Mouse (Mus musculus) kidney, embryonic 15.5 days (tissue): ENCODE data around the gene Rad17. TPM values are rescaled to one million over a fixed set of nuclear protein-coding genes. Genes with fewer than 3 reads are reported as not detected.
A peak's percentile ranks its signal among the peaks of the same experiment; 100 is the strongest.

Source experiments
- ATAC-seq: fragments of 200-750 bp; cut with Nextera tagmentation; replicated peaks from 2 replicates; pipeline ENCODE4 v1.8.0; 2017; ENCODE audit warnings: moderate TSS enrichment; ENCODE audit not compliant: low FRiP score
- H3K27ac ChIP-seq: fragments of 300-500 bp; sonication (generic); 2 replicates; pipeline ENCODE4 v1.5.1; 2015; ENCODE audit warnings: mild to moderate bottlenecking, inconsistent platforms
- H3K27me3 ChIP-seq: fragments of 300-500 bp; sonication (generic); 2 replicates; pipeline ENCODE4 v1.6.1; 2015; ENCODE audit warnings: inconsistent platforms
- H3K36me3 ChIP-seq: fragments of 300-500 bp; sonication (generic); 2 replicates; pipeline ENCODE4 v1.6.1; 2015; ENCODE audit warnings: inconsistent platforms
- H3K4me1 ChIP-seq: fragments of 300-500 bp; sonication (generic); 2 replicates; pipeline ENCODE4 v1.6.1; 2015; ENCODE audit warnings: inconsistent platforms
- H3K4me2 ChIP-seq: fragments of 300-500 bp; sonication (generic); 2 replicates; pipeline ENCODE4 v1.6.1; 2015; ENCODE audit warnings: moderate library complexity, mild to moderate bottlenecking, inconsistent platforms
- H3K4me3 ChIP-seq: fragments of 300-500 bp; sonication (generic); replicated peaks from 2 replicates; pipeline ENCODE4 v1.5.1; 2015; ENCODE audit warnings: mild to moderate bottlenecking, inconsistent platforms
- H3K9ac ChIP-seq: fragments of 300-500 bp; sonication (generic); 2 replicates; pipeline ENCODE4 v1.6.1; 2015; ENCODE audit warnings: mild to moderate bottlenecking, inconsistent platforms
- H3K9me3 ChIP-seq: fragments of 300-500 bp; sonication (generic); replicated peaks from 2 replicates; pipeline ENCODE4 v1.6.1; 2016; ENCODE audit warnings: inconsistent platforms
- whole genome bisulfite sequencing: fragments of 180-500 bp; shearing (Covaris S2); methylation state at CpG from one replicate; pipeline ENCODE4 v1.1.7; 2015; ENCODE audit warnings: mixed read lengths; 5-methylcytosine and 5-hydroxymethylcytosine counted together
- polyA plus RNA-seq: library from polyadenylated mRNA; unstranded; fragments of >200 nt; fragmentation: Nextera tagmentation; extraction: Ambion mirVana; gene quantifications from 2 replicates; pipeline ENCODE4 v1.2.1, GENCODE M21; 2015

The Rad17 gene
- polyA plus RNA-seq, 1 experiment from 2014 or later = 21.0 TPM

DNA sequence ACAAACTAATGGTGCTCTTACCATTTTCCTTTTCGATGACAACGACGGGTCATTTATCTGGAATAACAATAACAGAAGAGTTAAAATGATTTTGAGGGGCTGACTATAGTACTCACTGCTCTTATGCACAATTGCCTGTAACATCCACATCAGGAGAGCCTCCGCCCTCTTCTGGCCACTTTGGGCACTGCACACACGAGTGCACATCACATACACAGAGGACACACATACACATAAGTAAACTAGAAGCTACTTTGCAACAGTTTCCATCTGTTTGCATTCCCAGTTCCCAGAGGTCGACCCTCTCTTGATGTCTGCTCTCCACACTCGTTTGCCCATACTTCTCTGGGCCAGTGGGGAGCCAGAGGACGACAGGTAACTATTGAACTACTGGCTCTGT lies 43.1 kb downstream of the Rad17 start:
- ATAC-seq = no peak

DNA sequence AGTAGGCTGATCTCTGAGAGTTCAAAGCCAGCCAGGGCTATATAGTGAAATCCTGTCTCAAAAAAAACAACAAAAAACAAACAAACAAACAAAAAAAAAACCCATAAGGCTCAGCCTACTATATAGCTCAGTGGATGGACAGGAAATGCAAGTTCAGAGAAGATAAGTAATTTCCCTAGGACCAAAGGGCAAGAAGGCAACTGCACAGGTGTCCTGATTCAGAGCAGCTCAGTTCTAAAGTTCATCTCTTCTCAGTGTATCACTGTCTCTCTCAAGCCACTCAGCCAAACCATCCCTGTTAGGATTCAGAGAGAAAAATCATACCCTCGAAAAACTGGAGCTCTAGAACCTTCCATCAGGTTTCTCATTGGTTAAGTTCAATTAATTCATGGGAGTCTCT lies 45.0 kb downstream of the Rad17 start:
- no peak for ATAC-seq
- H3K9ac ChIP-seq = no peak overlapping the region

More for the DNA sequence above, 43.1 kb downstream of the Rad17 start:
- Histone ChIP-seq H3K4me2 (no peak overlapping the region), H3K27me3 (no peaks in the 10 kb centered on the region), H3K4me1 (no peaks in the 10 kb centered on the region), H3K36me3 (peaks cover 23% of the 10 kb centered on the region), H3K27ac (no peak overlapping the region), H3K9ac (no peak overlapping the region), H3K9me3 (peaks cover under 1% of the 10 kb centered on the region; the same call in 1 of the 2 replicates), H3K4me3 (no peak overlapping the region)
- 91% methylated on average over 8 of the region's 8 CpGs for WGBS

DNA sequence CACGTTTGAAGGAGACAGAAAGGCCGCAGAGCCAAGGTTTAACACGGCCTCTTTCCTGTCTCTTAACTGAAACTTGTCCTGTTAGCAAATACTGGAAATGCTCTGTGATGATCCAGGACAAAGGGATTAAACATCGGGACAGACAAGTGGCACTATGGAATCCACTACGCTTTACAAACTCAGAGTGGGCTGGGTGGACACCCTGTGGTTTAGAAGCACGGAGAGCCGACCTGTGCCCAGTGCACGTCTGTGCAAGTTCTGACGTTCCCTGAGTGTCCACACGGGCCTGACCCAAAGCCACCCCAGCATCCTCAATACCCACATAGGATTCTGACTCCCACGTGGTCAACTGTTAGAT lies 47.1 kb downstream of the Rad17 start:
- H3K9me3 ChIP-seq = no peaks in the 10 kb centered on the region; the same call in 1 of the 2 replicates

More for the DNA sequence above, 45.0 kb downstream of the Rad17 start:
- Histone ChIP-seq H3K36me3 (peaks cover 9% of the 10 kb centered on the region; the same call in 1 of the 2 replicates), H3K4me1 (no peaks in the 10 kb centered on the region), H3K9me3 (no peaks in the 10 kb centered on the region; the same call in 1 of the 2 replicates), H3K4me3 (no peak overlapping the region), H3K27ac (no peak overlapping the region), H3K27me3 (no peaks in the 10 kb centered on the region), H3K4me2 (no peak overlapping the region)
- WGBS = 74% methylated on average over 1 of the region's 1 CpGs

DNA sequence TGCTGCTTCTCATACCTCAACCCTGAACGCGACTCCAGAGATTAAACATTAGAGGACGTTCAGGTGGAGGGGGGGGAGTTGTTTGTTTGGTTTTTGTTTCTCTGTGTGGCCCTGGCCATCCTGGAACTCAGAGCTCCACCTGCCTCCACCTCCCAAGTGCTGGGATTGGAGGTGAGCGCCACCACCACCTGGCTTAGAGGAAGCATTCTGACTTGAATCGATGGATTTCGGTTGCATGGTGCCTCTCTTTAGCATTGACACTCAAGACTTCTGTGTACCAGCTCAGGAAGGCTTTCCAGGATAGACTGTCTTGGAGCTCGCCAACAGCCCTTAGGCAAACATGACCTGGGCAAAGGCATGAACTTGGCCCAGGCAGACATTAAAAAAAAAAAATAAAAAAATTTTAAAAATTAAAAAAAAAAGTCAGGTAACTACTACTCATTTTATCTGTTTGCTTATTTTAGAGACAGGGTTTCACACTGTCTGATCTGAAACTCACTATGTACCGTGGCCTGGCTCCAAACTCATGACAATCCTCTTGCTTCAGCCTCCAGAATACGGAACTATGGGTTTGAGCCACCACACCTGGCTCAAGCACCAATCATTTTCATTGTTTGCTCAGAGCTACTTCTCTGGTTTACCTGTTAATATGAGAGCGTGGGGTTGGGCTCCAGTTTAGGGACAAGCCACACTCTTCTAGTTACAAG lies 47.7 kb downstream of the Rad17 start:
- H3K27ac ChIP-seq = peak overlapping the region; percentile 54; the same call in 1 of the 2 replicates
- 90% methylated on average over 10 of the region's 10 CpGs for WGBS

More for the DNA sequence above, 47.1 kb downstream of the Rad17 start:
- Histone ChIP-seq H3K9ac (no peak overlapping the region), H3K27me3 (no peaks in the 10 kb centered on the region), H3K4me2 (no peak overlapping the region), H3K27ac (no peak overlapping the region), H3K36me3 (peaks cover 12% of the 10 kb centered on the region; the same call in 1 of the 2 replicates), H3K4me3 (no peak overlapping the region), H3K4me1 (no peaks in the 10 kb centered on the region)
- WGBS = 90% methylated on average over 11 of the region's 11 CpGs
- ATAC-seq = no peak

DNA sequence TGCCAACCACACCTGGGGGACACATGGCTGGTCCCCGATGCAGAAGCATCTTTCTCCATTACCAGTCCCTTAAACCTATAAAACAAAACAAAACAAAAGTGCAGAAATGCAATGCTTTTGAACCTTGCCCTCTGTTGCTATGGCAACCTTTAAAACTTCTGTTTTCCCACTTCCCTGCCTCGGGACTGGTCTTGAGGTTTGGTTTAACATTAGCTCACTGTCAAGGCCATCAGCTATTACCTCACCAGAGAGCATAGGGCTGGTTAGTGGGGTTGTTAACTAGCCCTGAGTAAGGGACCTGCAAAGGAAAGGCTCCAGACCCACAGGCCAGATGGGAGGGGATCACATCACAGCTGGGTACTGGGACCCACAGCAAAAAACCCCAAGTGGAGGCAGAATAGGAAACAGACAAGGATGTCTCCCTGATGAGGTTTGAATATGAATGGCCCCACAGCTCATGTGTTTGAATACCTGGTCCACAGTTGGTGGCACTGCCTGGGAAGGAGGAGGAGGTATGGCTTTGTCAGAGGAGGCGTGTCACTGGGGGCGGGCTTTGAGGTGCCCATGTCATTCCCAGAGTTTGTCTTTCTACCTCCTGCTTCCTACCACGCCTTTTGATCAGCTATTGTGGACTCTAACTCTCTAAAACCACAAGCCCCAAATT lies 48.5 kb downstream of the Rad17 start:
- Histone ChIP-seq H3K9ac (no peak overlapping the region), H3K4me3 (no peak overlapping the region), H3K27me3 (no peaks in the 10 kb centered on the region), H3K36me3 (peaks cover 4% of the 10 kb centered on the region; the same call in 1 of the 2 replicates), H3K9me3 (no peaks in the 10 kb centered on the region), H3K27ac (peak overlapping the region; percentile 54; the same call in 1 of the 2 replicates), H3K4me1 (no peaks in the 10 kb centered on the region), H3K4me2 (no peak overlapping the region)
- 72% methylated on average over 5 of the region's 5 CpGs for WGBS
- ATAC-seq = peak; percentile 93

More for the DNA sequence above, 47.7 kb downstream of the Rad17 start:
- no peak overlapping the region for H3K4me3 ChIP-seq
- no peak overlapping the region for H3K4me2 ChIP-seq
- no peak for ATAC-seq
- H3K9me3 ChIP-seq = no peaks in the 10 kb centered on the region; the same call in 1 of the 2 replicates
- no peaks in the 10 kb centered on the region for H3K27me3 ChIP-seq
- H3K4me1 ChIP-seq = no peaks in the 10 kb centered on the region
- H3K9ac ChIP-seq = no peak overlapping the region
- H3K36me3 ChIP-seq = peaks cover 10% of the 10 kb centered on the region; the same call in 1 of the 2 replicates

DNA sequence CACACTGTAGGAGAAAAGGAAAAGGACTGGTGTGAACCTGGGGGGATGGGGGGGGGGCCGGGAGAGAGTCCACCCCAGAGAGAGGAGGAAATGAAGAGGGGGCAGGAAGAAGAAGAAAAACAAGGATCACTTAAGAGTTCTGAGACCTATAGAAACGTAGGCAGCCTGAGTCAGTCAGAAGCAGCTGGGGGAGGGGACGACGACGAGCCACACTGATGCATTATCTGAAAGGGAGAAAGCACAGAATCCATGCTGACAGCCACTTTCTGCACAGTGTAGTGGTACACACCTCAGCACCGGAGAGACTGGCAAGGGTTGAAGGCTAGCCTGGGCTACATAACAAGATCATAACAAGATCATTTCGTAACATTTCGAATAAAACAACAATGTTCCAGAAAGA lies 49.8 kb downstream of the Rad17 start:
- no peaks in the 10 kb centered on the region for H3K27me3 ChIP-seq
- 62% methylated on average over 8 of the region's 8 CpGs for WGBS
- ATAC-seq = no peak
- no peaks in the 10 kb centered on the region for H3K9me3 ChIP-seq
- H3K4me1 ChIP-seq = no peaks in the 10 kb centered on the region
- H3K36me3 ChIP-seq = 0 out of 2 replicates have a peak, but pooled peaks cover 11% of the 10 kb centered on the region
- H3K9ac ChIP-seq = no peak overlapping the region
- H3K4me2 ChIP-seq = 0 out of 2 replicates have a peak overlapping the region, but pooled peaks have one; percentile 9
- H3K4me3 ChIP-seq = no peak overlapping the region
- no peak overlapping the region for H3K27ac ChIP-seq

DNA sequence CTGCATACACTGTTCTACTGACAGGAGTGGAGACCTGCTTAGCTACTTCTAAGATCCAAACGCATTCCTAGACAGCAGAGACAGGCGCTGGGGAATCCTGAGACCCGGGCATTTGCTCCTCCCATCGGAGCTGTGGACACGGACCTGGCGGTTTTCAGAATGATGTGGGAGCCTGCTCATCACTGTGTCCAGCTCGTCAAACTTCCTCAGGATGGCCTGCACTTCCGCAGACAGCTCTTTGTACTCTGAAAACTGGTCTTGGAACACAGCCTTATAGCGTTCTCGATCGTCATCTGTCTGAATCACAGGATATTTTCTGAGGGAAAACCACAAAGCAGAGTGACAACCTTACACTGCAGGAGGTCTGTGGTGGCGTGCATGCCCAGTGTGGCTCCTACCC lies 50.5 kb downstream of the Rad17 start:
- H3K4me3 ChIP-seq = no peak overlapping the region
- WGBS = 83% methylated on average over 12 of the region's 12 CpGs
- no peaks in the 10 kb centered on the region for H3K4me1 ChIP-seq
- H3K27me3 ChIP-seq = no peaks in the 10 kb centered on the region
- H3K27ac ChIP-seq = no peak overlapping the region
- no peak overlapping the region for H3K4me2 ChIP-seq
- 0 out of 2 replicates have a peak, but pooled peaks cover 11% of the 10 kb centered on the region for H3K36me3 ChIP-seq
- no peak overlapping the region for H3K9ac ChIP-seq
- no peak for ATAC-seq
- H3K9me3 ChIP-seq = no peaks in the 10 kb centered on the region

DNA sequence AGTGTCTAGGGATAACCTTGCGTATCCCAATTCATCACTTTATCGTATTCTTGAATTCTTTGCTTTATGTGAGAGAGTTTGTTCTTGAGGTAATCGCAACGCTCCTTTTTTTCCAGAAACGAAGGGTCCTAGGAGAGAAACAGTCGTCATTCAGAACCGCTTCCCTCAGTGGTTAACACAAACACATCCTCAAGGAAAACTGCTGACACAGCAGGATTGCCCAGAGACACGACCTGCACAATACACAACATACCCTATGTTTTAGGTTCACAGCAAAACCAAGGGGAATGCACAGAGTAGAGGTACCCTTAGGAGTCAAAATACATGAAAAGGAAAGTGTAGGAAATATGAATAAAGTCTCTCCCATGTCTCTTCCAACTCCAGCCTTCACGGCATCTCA lies 53.6 kb downstream of the Rad17 start:
- Histone ChIP-seq H3K9me3 (no peaks in the 10 kb centered on the region), H3K27me3 (no peaks in the 10 kb centered on the region), H3K36me3 (0 out of 2 replicates have a peak, but pooled peaks cover 11% of the 10 kb centered on the region), H3K27ac (no peak overlapping the region), H3K4me1 (no peaks in the 10 kb centered on the region), H3K4me3 (no peak overlapping the region), H3K4me2 (no peak overlapping the region), H3K9ac (no peak overlapping the region)
- no peak for ATAC-seq
- WGBS = 69% methylated on average over 9 of the region's 9 CpGs

DNA sequence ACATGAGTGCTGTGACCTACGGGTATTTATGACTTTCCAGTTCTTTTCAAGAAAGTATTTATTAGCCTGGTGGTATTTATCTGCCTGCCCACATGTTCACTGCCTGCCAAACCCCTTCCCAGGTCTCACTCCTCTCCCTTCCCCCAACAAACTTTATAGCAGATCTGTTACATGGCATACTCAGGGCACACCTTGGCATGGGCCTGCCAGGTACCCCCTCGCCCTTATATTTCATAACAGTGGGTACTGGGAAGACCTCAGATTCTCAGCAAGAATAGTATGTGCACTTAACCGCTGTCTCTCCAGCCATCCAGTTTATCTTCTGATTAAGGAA lies 55.3 kb downstream of the Rad17 start:
- ATAC-seq = no peak
- Histone ChIP-seq H3K9ac (no peak overlapping the region), H3K27me3 (no peaks in the 10 kb centered on the region), H3K4me1 (no peaks in the 10 kb centered on the region), H3K36me3 (0 out of 2 replicates have a peak, but pooled peaks cover 11% of the 10 kb centered on the region), H3K9me3 (no peaks in the 10 kb centered on the region), H3K4me2 (no peak overlapping the region), H3K4me3 (no peak overlapping the region), H3K27ac (no peak overlapping the region)
- 83% methylated on average over 3 of the region's 3 CpGs for WGBS

DNA sequence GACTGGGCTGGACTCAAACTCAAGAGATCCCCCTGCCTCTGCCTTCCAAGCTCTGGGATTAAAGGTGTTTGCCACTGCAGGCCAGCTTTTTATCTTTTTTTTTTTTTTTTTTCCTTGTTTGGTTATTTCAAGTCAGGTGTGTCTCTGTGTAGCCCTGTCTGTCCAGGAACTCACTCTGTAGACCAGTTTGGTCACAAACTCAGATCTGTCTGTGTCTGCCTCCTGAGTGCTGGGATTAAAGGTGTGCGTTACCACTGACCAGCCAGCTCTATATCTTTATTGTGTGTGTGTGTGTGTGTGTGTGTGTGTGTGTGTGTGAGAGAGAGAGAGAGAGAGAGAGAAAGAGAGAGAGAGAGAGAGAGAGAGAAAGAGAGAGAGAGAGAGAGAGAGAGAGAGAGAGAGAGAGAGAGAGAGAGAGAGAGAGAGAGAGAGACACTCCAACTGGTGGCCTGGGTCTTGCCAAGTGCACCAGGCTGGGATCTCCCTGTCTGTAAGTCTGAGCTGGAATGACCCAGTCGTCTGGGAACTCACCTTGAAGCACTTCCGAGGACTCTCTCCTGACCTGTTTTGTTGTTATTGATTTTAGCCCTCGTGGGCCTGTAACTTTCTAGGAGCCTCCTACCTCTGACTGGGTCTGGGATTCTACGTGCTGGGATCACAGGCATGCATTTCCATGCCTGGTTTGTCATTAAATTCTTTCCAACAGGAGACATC lies 55.9 kb downstream of the Rad17 start:
- no peak overlapping the region for H3K9ac ChIP-seq
- H3K36me3 ChIP-seq = 0 out of 2 replicates have a peak, but pooled peaks cover 11% of the 10 kb centered on the region
- 66% methylated on average over 5 of the region's 5 CpGs for WGBS
- H3K9me3 ChIP-seq = no peaks in the 10 kb centered on the region
- H3K4me1 ChIP-seq = no peaks in the 10 kb centered on the region
- H3K4me3 ChIP-seq = no peak overlapping the region
- no peak for ATAC-seq
- H3K27ac ChIP-seq = no peak overlapping the region
- H3K4me2 ChIP-seq = no peak overlapping the region
- H3K27me3 ChIP-seq = no peaks in the 10 kb centered on the region

DNA sequence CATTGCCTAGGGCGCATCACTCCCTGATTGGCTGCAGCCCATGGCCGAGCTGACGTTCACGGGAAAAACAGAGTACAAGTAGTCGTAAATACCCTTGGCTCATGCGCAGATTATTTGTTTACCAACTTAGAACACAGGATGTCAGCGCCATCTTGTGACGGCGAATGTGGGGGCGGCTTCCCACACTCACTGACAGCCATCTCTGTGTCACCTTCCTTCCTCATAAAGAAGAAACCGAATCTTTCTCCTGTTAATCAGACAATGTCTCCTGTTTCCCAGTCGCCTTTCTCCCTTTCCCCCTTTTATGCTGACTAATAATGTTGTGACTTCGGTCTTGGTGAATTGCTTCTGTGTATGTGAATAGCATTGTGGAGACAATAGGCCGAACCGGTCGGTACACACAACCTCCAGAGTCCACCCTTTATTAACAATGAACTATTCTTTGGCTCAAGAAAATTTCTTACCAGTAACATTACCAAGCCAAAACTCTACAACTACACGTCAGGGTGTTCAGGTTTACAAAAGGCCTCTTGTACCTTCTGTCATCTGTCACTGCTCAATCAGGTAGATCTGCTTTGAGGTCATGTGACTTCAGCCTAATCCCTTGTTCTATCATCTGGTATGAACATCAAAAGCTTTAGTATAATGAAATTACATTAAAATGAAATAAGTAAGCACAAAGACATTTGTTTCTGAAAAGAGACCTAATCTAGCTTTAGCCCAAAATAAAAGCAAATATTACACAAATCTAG lies 56.6 kb downstream of the Rad17 start:
- no peaks in the 10 kb centered on the region for H3K27me3 ChIP-seq
- no peak for ATAC-seq
- H3K9ac ChIP-seq = no peak overlapping the region
- H3K4me1 ChIP-seq = no peaks in the 10 kb centered on the region
- H3K27ac ChIP-seq = peak overlapping the region; percentile 29; the same call in 1 of the 2 replicates
- 0 out of 2 replicates have a peak, but pooled peaks cover 9% of the 10 kb centered on the region for H3K36me3 ChIP-seq
- no peaks in the 10 kb centered on the region for H3K9me3 ChIP-seq
- 55% methylated on average over 12 of the region's 17 CpGs for WGBS
- no peak overlapping the region for H3K4me3 ChIP-seq
- peak overlapping the region; percentile 32 for H3K4me2 ChIP-seq
